Mouse (Mus musculus) Patski (cell line): ENCODE data around the gene Olfr750. TPM values are rescaled to one million over a fixed set of nuclear protein-coding genes. Genes with fewer than 3 reads are reported as not detected.

Experiments used
- ATAC-seq: fragments of 100-300 bp; one replicate; pipeline ENCODE4 v1.8.0; 2021
- CTCF ChIA-PET: fragments of 350-600 bp; sonication (Branson Sonifier 250); formaldehyde crosslinking; loops from one replicate; lab custom pipeline; 2022; ENCODE audit warnings: inconsistent platforms; lab: Charles Lee
- POLR2A ChIA-PET: fragments of 350-600 bp; sonication (Branson Sonifier 250); formaldehyde crosslinking; loops from one replicate; lab custom pipeline; 2022; ENCODE audit warnings: antibody characterized with exemption, inconsistent platforms; lab: Charles Lee
- DNase-seq: peaks from one replicate; pipeline ENCODE4 v3.0.0-alpha.2; 2011; ENCODE audit warnings: low read depth, low spot score
- H3K27me3 ChIP-seq: fragments of 371-371 bp; one replicate; pipeline ENCODE4 v1.5.1; 2021
- CTCF ChIP-seq: fragments of 100-300 bp; IDR thresholded peaks from one replicate; pipeline ENCODE4 v1.5.1; 2021
- in situ Hi-C: fragments of 300-500 bp; cut with MboI; formaldehyde crosslinking; loops from 3 replicates; pipeline ENCODE4 v1.11.1; 2018; ENCODE audit warnings: low pct_unique_long_range_greater_than_20kb, mixed read lengths
- polyA plus RNA-seq: library from polyadenylated mRNA; unstranded; gene quantifications from one replicate; pipeline ENCODE4 v1.2.3, GENCODE M21; 2021

Olfr750 gene
- polyA plus RNA-seq, 1 experiment from 2014 or later, result not detected

DNA sequence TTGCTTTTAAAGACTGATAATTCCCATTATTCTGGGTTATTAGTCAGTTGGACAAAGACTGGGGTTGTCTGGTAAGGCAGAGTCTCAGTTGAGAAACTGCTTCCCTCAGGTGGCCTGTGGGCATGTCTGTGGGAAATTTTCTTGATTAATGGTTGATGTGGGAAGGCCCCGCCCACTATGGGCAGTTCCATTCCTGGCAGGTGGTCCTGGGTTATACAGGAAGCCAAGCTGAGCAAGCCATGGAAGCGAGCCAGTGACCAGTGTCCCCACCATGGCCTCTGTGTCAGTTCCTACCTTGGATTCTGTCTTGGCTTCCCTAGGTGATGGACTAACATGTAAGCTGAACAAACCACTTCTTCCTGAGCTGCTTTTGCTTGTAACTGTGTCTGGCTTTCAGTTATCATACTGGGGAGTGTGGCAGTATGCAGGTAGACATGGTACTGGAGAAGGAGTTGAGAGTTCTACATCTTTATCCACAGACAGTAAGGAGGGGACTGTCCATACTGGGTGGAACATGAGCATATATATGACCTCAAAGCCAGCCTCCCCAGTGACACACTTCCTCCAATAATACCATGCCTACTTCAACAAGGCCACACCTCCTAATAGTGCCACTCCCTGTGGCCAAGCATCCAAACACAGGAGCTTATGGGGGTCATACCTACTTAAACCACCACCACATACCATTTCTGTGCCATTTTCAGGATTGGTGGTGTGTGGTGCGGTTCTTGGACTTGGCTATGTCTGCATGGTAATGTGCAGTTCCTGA lies 46.7 kb downstream of the Olfr750 start:
- TF ChIP-seq CTCF, result no peak
- in situ Hi-C loops, result no loop called here
- ATAC-seq, result no peak

DNA sequence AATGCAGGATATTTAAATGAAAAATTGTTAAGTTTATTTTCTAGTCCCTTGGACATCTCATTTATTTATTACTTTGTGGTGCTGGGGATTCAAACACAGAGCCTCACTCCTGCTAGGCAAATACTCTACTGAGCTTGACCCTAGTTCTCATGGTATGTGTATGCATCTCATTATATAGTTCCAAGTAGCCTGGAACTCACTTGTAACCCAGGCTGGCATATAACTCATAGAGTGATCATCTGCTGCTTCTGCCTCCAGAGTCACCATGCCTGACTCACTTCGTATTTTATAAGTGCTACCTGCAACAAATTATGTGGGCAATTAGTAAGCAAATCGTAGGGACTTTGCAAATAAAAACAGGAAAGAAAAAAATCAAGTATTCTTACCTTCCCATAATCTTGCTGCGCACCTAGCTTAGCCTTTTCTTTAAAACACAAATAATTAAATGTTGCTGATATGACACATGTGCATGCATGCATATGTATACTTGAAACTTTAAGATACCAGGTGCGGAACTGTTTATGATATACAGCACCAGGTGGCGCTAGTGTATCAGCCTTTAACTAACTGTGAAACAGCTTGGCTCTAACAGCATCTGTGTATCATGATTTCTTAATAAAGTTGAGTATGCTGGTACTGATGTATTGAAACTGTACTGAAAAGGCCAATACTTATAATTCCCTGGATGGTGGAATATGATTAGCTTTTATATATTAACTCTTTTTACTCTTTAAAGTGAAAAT lies 47.7 kb downstream of the Olfr750 start:
- peak; percentile 58 for TF ChIP-seq CTCF
- no peaks in the 10 kb centered on the region for H3K27me3 ChIP-seq
- POLR2A ChIA-PET, result no interaction called here
- ATAC-seq (no peak), DNase-seq (peak; percentile 28)
- CTCF ChIA-PET, result interaction anchor here (0.6 to 1.9 kb wide), 7 partner anchors 9 to 135 kb away, joined by 3 to 6 read pairs (median 4); no protein-coding TSS in a partner anchor
- in situ Hi-C loops, result no loop called here

More for the DNA sequence above, 46.7 kb downstream of the Olfr750 start:
- CTCF ChIA-PET, result interaction anchor here (0.6 to 1.9 kb wide), 4 partner anchors 11 to 36 kb away, joined by 3 to 6 read pairs (median 4); no protein-coding TSS in a partner anchor
- no peaks in the 10 kb centered on the region for H3K27me3 ChIP-seq
- no peak for DNase-seq
- POLR2A ChIA-PET, result no interaction called here

DNA sequence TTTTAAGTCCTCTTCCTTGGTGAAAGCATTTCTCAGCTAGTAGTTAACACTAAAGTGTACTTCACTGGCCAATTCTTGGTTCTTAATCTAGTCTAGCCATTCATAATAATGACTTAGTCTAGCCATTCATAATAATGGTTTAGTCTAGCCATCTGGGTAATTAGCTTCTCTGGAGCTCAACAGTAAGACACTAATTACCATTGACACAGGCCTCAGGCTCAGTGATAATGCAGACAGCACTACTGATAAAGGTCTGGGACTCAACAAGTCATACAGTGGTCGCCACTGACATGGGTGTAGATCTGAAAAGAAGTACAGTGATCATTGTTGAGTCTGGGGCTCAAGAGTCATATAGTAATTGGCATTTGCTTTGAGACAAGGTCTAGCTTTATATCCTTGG lies 49.4 kb downstream of the Olfr750 start:
- POLR2A ChIA-PET, result no interaction called here
- H3K27me3 ChIP-seq, result no peaks in the 10 kb centered on the region
- CTCF ChIA-PET, result interaction anchor here (1.0 to 1.5 kb wide), 2 partner anchors 20 to 86 kb away, joined by 4 to 5 read pairs; no protein-coding TSS in a partner anchor
- ATAC-seq, result no peak
- in situ Hi-C loops, result loop anchor here (5.0 kb wide), 1 partner anchor 37 kb away; no protein-coding TSS in a partner anchor
- no peak for DNase-seq
- no peak for TF ChIP-seq CTCF

DNA sequence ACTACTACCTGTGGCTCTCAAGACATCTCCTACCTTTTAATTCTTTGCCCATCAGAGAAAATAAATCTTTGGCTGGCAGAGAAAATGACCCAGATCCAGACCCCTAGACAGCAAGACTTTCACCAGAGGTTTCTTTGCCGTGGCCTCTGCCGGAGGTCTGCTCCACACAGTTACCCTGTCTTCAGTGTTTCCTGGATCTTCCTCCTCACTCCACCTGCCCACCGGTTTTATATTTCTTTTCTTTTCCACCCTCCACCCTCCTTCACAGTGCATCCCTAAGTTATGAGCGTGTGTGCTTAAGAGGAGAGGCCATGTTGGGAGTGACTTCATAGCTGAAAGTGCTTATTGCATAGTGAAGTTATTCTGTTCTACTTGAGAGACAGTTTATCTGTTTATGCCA lies 50.8 kb downstream of the Olfr750 start:
- no peak for TF ChIP-seq CTCF
- in situ Hi-C loops, result loop anchor here (5.0 kb wide), 1 partner anchor 39 kb away; no protein-coding TSS in a partner anchor
- DNase-seq, result no peak
- no peak for ATAC-seq
- no peaks in the 10 kb centered on the region for H3K27me3 ChIP-seq
- ChIA-PET CTCF (interaction anchor here (1.1 kb wide), 1 partner anchor 10 kb away, joined by 3 read pairs; no protein-coding TSS in a partner anchor), POLR2A (no interaction called here)

DNA sequence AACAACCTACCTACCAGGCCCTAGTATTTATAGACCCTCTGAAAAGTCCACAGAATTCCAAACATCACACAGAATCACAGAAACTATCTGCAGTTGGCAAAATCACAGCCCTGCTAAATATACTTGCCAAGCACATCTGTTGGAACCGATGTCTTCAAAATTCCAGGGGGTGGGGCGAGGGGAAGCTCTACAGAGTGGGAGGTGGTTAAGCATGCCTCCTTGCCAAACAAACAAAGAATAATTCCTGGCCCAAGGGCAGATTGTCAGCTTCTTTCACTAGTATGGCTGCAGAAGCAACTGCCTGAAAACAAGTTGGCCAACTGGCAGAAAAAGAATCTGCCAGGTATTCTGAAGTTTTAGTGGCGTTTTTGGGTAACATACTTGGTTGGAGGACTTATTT lies 57.0 kb downstream of the Olfr750 start:
- no peaks in the 10 kb centered on the region for H3K27me3 ChIP-seq
- DNase-seq (no peak), ATAC-seq (no peak)
- CTCF ChIA-PET, result no interaction called here
- POLR2A ChIA-PET, result no interaction called here
- TF ChIP-seq CTCF, result no peak
- in situ Hi-C loops, result no loop called here

Other genes with a start within 250 kb of the Olfr750 start
- gene Tep1, start 203.9 kb downstream of the Olfr750 start, polyA plus RNA-seq, result 19.6 TPM
- gene Klhl33, start 176.9 kb downstream of the Olfr750 start, polyA plus RNA-seq, result 0.44 TPM
- 54.3 TPM for gene Osgep, start 149.5 kb downstream of the Olfr750 start, polyA plus RNA-seq
- 115 TPM for gene Apex1, start 149.5 kb downstream of the Olfr750 start, polyA plus RNA-seq
- gene Pip4p1, start 143.6 kb downstream of the Olfr750 start, polyA plus RNA-seq, result 71.0 TPM
- gene Pnp, start 143.4 kb downstream of the Olfr750 start, polyA plus RNA-seq, result 53.3 TPM
- 31.5 TPM for gene Gm49342, start 129.9 kb downstream of the Olfr750 start, polyA plus RNA-seq
- gene Pnp2, start 118.4 kb downstream of the Olfr750 start, polyA plus RNA-seq, result 2.9 TPM
- gene Rnase10, start 66.7 kb downstream of the Olfr750 start, polyA plus RNA-seq, result not detected
- gene Rnase9, start 32.6 kb downstream of the Olfr750 start, polyA plus RNA-seq, result not detected
- not detected for gene Rnase11, start 24.3 kb downstream of the Olfr750 start, polyA plus RNA-seq
- gene Rnase12, start 16.8 kb downstream of the Olfr750 start, polyA plus RNA-seq, result not detected
- 45.7 TPM for gene Rnase4, start 16.6 kb upstream of the Olfr750 start, polyA plus RNA-seq
- gene Ang, start 16.7 kb upstream of the Olfr750 start, polyA plus RNA-seq, result 1.3 TPM
- gene Eddm3b, start 40.0 kb upstream of the Olfr750 start, polyA plus RNA-seq, result not detected
- not detected for gene Rnase6, start 49.5 kb upstream of the Olfr750 start, polyA plus RNA-seq
- not detected for gene Rnase1, start 72.3 kb upstream of the Olfr750 start, polyA plus RNA-seq
- gene Rnase2b, start 87.8 kb upstream of the Olfr750 start, polyA plus RNA-seq, result not detected
- gene Ang2, start 124.7 kb upstream of the Olfr750 start, polyA plus RNA-seq, result not detected
- gene Ear14, start 129.0 kb upstream of the Olfr750 start, polyA plus RNA-seq, result not detected
- gene Rnase2a, start 181.7 kb upstream of the Olfr750 start, polyA plus RNA-seq, result not detected